9 mouse cellular contexts compared by ENCODE assay signal in the genomic region with DNA sequence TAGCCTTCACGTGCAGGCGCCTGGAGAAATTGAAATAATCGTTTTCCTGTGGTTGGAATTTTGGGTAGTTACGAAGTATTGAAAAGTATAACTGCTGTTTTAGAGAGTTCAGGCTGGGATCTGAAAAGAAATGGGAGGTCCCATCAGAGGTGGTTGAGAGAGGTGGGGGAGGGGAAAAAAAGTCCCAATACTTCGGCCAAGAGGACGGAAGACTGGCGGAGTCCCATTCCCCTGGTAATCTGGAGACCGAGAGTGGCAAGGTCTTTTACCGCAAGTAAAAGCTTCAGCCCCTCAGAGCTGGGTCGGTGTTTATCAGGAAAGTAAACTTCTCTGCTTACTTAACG. TPM values are rescaled to one million over a fixed set of nuclear protein-coding genes. Genes with fewer than 3 reads are reported as not detected.
DNase-seq lines count a peak whose midpoint lies in the region; ATAC-seq and TF ChIP-seq lines count a peak whose summit lies in the region.
"Had no signal": no experiment of that assay in that cellular context is flagged by ENCODE, and none has a peak within 500 bp of the region (broad histone marks: within the 10 kb centered on the region; RNA-seq: fewer than 3 reads in every experiment).

No protein-coding gene starts in this region.

- no peak for TF ChIP-seq EP300 in heart, postnatal 0 days (IDR thresholded peaks at IDR 0.05; ENCODE audit: low read depth)

- peak overlapping the region; percentile 37 for H3K4me3 ChIP-seq in heart, postnatal 0 days (ENCODE audit: low read depth, low read length)
- H3K4me3 ChIP-seq in brown adipose tissue, adult 24 weeks (ENCODE audit: insufficient read depth, low read depth, low read length), result peak overlapping the region; percentile 47
- peak overlapping the region; percentile 36 for H3K4me3 ChIP-seq in hindbrain, embryonic 12.5 days
- H3K4me3 ChIP-seq in midbrain, embryonic 11.5 days (ENCODE audit: low read depth, low read length), result peak overlapping the region; percentile 30

- no peak overlapping the region for H3K27ac ChIP-seq in heart, postnatal 0 days (ENCODE audit: low read depth)
- peak overlapping the region; percentile 11; the same call in 1 of the 2 replicates for H3K27ac ChIP-seq in brown adipose tissue, adult 24 weeks (replicated peaks; ENCODE audit: low read depth, low read length)
- H3K27ac ChIP-seq in hindbrain, embryonic 12.5 days, result no peak overlapping the region
- no peak overlapping the region for H3K27ac ChIP-seq in midbrain, embryonic 11.5 days (ENCODE audit: low read depth, low read length)

- peak overlapping the region; percentile 64 for H3K4me2 ChIP-seq in heart, postnatal 0 days (ENCODE audit: low read depth, low read length)
- H3K4me2 ChIP-seq in hindbrain, embryonic 12.5 days (replicated peaks), result peak overlapping the region; percentile 76
- peak overlapping the region; percentile 60 for H3K4me2 ChIP-seq in midbrain, embryonic 11.5 days

- no peaks in the 10 kb centered on the region for H3K9me3 ChIP-seq in heart, postnatal 0 days (replicated peaks; ENCODE audit: control insufficient read depth, low read length)
- H3K9me3 ChIP-seq in hindbrain, embryonic 12.5 days (replicated peaks), result no peaks in the 10 kb centered on the region
- H3K9me3 ChIP-seq in midbrain, embryonic 11.5 days (ENCODE audit: control insufficient read depth, low read length), result no peaks in the 10 kb centered on the region

- intact Hi-C loops in heart, postnatal 14 days (cut with DNase I), result no loop called here

- peaks cover 15% of the 10 kb centered on the region; the same call in 1 of the 2 replicates for H3K4me1 ChIP-seq in heart, postnatal 0 days (ENCODE audit: control insufficient read depth, insufficient read depth)
- H3K4me1 ChIP-seq in brown adipose tissue, adult 24 weeks (ENCODE audit: control insufficient read depth, insufficient read depth, insufficient read length, low read length), result peaks cover 3% of the 10 kb centered on the region; the same call in 1 of the 2 replicates
- H3K4me1 ChIP-seq in hindbrain, embryonic 12.5 days, result peaks cover 16% of the 10 kb centered on the region
- peaks cover 3% of the 10 kb centered on the region; the same call in 1 of the 2 replicates for H3K4me1 ChIP-seq in midbrain, embryonic 11.5 days (ENCODE audit: control insufficient read depth, insufficient read depth, low read length)

- no peak for ATAC-seq in heart, postnatal 0 days (ENCODE audit: insufficient read depth, low read depth)
- ATAC-seq in hindbrain, embryonic 12.5 days (ENCODE audit: low FRiP score), result peak; percentile 9; the same call in 1 of the 2 replicates
- no peak for ATAC-seq in midbrain, embryonic 11.5 days (ENCODE audit: low FRiP score)
- no peak for ATAC-seq in cerebellum, adult (ENCODE audit: insufficient number of reproducible peaks, low FRiP score, low TSS enrichment)

- no peaks in the 10 kb centered on the region for H3K36me3 ChIP-seq in heart, postnatal 0 days (replicated peaks; ENCODE audit: control insufficient read depth, insufficient read depth, low read length)
- no peaks in the 10 kb centered on the region for H3K36me3 ChIP-seq in hindbrain, embryonic 12.5 days
- no peaks in the 10 kb centered on the region for H3K36me3 ChIP-seq in midbrain, embryonic 11.5 days (ENCODE audit: control insufficient read depth, insufficient read depth, low read length)

- no peak for TF ChIP-seq CTCF in heart, postnatal 0 days (IDR thresholded peaks at IDR 0.05; ENCODE audit: low read depth)

- no peak for DNase-seq in heart, postnatal 0 days (ENCODE audit: low spot score)
- no peak for DNase-seq in heart, postnatal 14 days
- peak; percentile 89 for DNase-seq in midbrain, embryonic 11.5 days (ENCODE audit: low spot score, missing footprints)
- DNase-seq in frontal cortex, adult 2 months (ENCODE audit: extremely low spot score in 1 of 2, low spot score in 1 of 2), result no peak
- DNase-seq in cerebellum, adult 11 months, result no peak

- WGBS in heart, postnatal 0 days, result 3% methylated on average over 11 of the region's 11 CpGs
- 6% methylated on average over 11 of the region's 11 CpGs for WGBS in hindbrain, embryonic 12.5 days
- WGBS in midbrain, embryonic 11.5 days, result under 1% methylated on average over 11 of the region's 11 CpGs

- H3K27me3 ChIP-seq in heart, postnatal 0 days (ENCODE audit: control insufficient read depth, insufficient read depth, low read length), result no peaks in the 10 kb centered on the region
- H3K27me3 ChIP-seq in hindbrain, embryonic 12.5 days, result peaks cover 19% of the 10 kb centered on the region
- H3K27me3 ChIP-seq in midbrain, embryonic 11.5 days (ENCODE audit: control insufficient read depth, insufficient read depth, low read length), result peaks cover 15% of the 10 kb centered on the region

- H3K9ac ChIP-seq in heart, postnatal 0 days (replicated peaks; ENCODE audit: low read depth, low read length), result no peak overlapping the region; the same call in 1 of the 2 replicates
- H3K9ac ChIP-seq in hindbrain, embryonic 12.5 days, result no peak overlapping the region
- no peak overlapping the region for H3K9ac ChIP-seq in midbrain, embryonic 11.5 days (ENCODE audit: low read length)

RNA-seq across cellular contexts. Expression of a gene that starts 7.6 kb away (rescaled TPM):
- not detected in 2 replicates for total RNA-seq in heart, postnatal 0 days (2014; rRNA removed; ENCODE audit: low replicate concordance)
- not detected in 2 replicates for polyA plus RNA-seq in heart, postnatal 0 days (2015; fragmentation: Nextera tagmentation; extraction: Ambion mirVana)
- total RNA-seq in heart, postnatal 14 days (2021), result not detected
- not detected in 2 replicates for polyA plus RNA-seq in brown adipose tissue, adult 24 weeks (2012; ENCODE audit: insufficient read depth, insufficient read length, missing spikeins)
- polyA plus RNA-seq in hindbrain, embryonic 12.5 days (2016; fragmentation: Nextera tagmentation; extraction: Ambion mirVana), result not detected in 2 replicates
- not detected in 2 replicates for polyA plus RNA-seq in midbrain, embryonic 11.5 days (2014; fragmentation: Nextera tagmentation; extraction: Ambion mirVana)
- not detected in 2 replicates for polyA plus RNA-seq in frontal cortex, adult 2 months (2012; rRNA removed)
- total RNA-seq: gastrocnemius, postnatal 10 days had no signal

RNA-seq across cellular contexts. Expression of a gene that starts 24.1 kb away (rescaled TPM):
- total RNA-seq in heart, postnatal 0 days (2014; rRNA removed; ENCODE audit: low replicate concordance), result 12.4 and 17.4 TPM in 2 replicates
- 9.3 and 10.5 TPM in 2 replicates for polyA plus RNA-seq in heart, postnatal 0 days (2015; fragmentation: Nextera tagmentation; extraction: Ambion mirVana)
- total RNA-seq in heart, postnatal 14 days (2021), result 10 to 100 TPM; 17.3 to 19.6 TPM
- 4.3 and 9.1 TPM in 2 replicates for polyA plus RNA-seq in brown adipose tissue, adult 24 weeks (2012; ENCODE audit: insufficient read depth, insufficient read length, missing spikeins)
- polyA plus RNA-seq in hindbrain, embryonic 12.5 days (2016; fragmentation: Nextera tagmentation; extraction: Ambion mirVana), result 9.3 and 10.7 TPM in 2 replicates
- polyA plus RNA-seq in midbrain, embryonic 11.5 days (2014; fragmentation: Nextera tagmentation; extraction: Ambion mirVana), result 6.4 and 6.9 TPM in 2 replicates
- 25.0 and 26.1 TPM in 2 replicates for polyA plus RNA-seq in frontal cortex, adult 2 months (2012; rRNA removed)

RNA-seq across cellular contexts. Expression of a gene that starts 53.5 kb away (rescaled TPM):
- 3.8 and 19.2 TPM in 2 replicates for total RNA-seq in heart, postnatal 0 days (2014; rRNA removed; ENCODE audit: low replicate concordance)
- 4.6 and 5.0 TPM in 2 replicates for polyA plus RNA-seq in heart, postnatal 0 days (2015; fragmentation: Nextera tagmentation; extraction: Ambion mirVana)
- 1 to 10 TPM; 8.0 to 9.6 TPM for total RNA-seq in heart, postnatal 14 days (2021)
- polyA plus RNA-seq in brown adipose tissue, adult 24 weeks (2012; ENCODE audit: insufficient read depth, insufficient read length, missing spikeins), result 10.9 and 19.2 TPM in 2 replicates
- polyA plus RNA-seq in hindbrain, embryonic 12.5 days (2016; fragmentation: Nextera tagmentation; extraction: Ambion mirVana), result 1.1 and 1.5 TPM in 2 replicates
- 0.40 and 0.77 TPM in 2 replicates for polyA plus RNA-seq in midbrain, embryonic 11.5 days (2014; fragmentation: Nextera tagmentation; extraction: Ambion mirVana)
- 2.5 and 3.3 TPM in 2 replicates for polyA plus RNA-seq in frontal cortex, adult 2 months (2012; rRNA removed)
